Mouse (Mus musculus): ENCODE measurements around the gene Taok3.

Taok3 gene

DNA sequence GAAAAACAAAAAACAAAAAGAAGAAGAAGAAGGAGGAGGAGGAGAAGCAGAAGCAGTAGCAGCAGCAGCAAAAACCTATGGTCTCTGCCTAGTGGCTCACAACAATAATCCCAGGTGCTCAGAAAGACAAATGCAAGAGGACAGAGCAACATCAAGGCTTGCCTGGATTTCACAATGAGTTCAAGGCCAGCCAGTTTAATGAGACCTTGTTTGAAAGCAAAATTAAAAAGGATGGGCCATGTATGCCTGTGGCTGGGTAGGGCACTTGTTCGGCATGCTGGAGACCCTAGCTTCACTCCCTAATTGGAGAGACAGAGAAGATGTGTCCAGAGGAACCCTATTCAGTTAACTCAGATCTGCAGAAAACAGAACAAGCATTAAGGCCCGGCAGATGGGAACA, 2.7 kb upstream of the Taok3 start:
- no peak for DNase-seq (ENCODE audit: extremely low spot score, low read depth, low spot score)

DNA sequence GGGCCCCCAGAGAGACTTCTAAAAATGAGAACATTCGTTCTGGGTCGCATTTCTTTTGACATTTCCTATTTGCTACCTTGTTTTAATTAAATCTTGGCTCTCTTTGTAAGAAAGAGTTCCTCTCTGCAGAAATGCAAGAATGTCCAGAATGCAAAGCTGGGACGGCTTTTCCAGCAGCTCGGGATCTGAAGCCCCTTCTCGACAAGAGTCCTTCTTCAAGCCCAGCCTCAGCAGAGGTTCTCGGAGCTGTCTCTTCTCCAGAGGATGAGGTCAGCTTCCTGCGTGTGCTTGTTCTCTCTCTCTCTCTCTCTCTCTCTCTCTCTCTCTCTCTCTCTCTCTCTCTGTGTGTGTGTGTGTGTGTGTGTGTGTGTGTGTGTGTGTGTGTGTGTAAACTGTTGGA, 2.2 kb upstream of the Taok3 start:
- DNase-seq (ENCODE audit: extremely low spot score, low read depth, low spot score): no peak

DNA sequence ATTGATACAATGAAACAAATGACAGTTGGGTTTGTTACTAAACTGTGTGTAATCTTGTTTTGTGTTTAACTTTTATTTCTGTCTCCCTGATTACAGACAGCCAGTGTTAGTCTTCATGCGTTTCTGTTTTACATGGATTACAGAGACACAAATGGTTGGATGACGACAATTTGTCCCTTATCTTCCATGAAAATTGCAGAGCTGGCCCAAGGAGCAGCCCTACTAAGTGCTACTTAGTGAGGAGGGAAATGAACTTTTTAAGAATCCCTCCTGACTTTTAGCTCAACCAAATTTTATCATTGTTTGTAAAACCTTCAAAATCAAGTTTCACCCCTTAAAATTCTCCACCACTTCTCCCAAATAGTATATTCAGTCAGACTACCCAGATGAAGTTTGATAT, 1.7 kb upstream of the Taok3 start:
- DNase-seq (ENCODE audit: extremely low spot score, low read depth, low spot score): no peak

DNA sequence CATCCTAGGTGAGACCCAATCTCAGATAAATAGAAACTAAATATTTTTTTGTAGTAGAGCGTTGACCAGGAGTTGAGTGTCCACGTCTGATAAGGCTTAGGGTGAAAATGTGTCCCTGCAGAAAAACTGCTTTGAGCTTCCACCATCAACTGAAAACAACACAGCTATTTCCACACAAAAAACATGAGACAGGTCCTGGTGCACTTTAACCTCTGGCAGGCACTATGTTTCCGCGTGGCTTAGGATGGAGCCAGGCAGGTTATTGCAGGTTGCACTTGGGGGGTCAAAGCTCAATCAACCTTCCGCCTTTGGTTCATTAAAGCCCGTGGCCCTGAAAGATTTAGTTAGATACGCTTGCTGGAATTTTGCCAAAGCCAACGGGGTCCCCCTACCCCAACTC, 1.1 kb upstream of the Taok3 start:
- no peak for DNase-seq (ENCODE audit: extremely low spot score, low read depth, low spot score)

DNA sequence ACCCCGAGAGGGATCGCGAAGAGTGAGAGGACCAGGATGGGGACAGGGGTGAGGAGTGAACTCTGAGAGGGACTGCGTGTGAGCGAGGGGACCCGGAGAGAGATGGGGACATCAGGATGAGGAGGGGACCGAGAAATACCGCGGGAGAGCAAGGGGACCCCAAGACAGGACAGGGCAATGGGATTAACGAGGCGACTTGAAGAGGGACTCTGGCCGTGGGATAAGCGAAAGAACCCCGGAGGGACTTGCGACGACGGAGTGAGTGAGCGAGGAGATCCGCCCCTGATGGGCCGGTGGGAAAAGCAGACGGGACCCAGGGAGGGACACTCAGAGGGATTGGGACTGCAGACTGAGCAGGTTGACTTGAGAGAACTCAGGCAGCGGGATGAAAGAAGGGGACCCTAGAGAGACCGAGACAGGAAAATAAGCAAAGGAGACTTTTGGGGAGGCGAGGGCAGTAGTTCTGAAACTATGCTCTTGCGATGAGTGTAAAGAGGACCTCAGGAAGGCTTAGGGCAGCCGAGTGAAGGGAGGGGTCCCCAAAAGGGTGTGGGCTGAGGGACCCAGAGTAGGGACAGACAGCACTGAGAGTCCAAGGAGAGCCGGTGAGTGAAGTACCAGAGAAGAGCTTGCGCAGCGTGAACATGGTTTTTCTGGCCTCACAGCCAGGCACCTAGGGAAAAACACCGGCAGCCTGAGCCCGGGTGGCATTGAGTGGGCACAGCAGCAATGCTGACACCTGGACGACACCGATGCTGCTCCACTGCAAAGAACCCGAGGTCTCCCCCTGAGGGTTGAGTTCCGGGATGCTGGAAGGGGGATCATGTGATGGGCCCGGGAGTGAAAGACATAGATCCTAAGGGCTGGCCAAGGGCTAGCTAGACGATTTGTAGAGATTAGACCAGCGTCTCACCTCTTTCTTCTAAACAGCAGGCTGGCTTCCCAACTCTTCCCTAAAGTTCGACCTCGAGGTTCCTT, 849 bp downstream of the Taok3 start:
- no peak for DNase-seq (ENCODE audit: extremely low spot score, low read depth, low spot score)

DNA sequence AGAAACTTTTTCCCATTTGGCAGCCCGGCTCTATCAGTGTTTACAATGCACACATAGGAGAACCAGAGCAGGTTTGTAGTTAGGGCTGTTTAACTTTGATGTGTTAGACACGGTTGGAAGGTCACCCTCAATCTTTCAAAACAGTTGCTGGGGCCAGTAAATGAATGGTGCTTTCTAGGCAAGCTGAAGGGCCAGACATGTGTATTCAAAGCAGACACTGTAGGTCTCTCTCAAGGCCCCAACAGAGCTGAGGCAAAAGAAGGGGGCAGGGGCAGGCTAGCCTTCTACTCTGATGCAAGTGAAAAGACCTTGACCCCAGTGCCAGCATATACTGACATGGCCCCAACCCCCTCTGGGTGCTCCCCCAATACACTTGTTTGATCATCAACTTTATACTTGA, 1.7 kb downstream of the Taok3 start:
- DNase-seq (ENCODE audit: extremely low spot score, low read depth, low spot score): no peak

DNA sequence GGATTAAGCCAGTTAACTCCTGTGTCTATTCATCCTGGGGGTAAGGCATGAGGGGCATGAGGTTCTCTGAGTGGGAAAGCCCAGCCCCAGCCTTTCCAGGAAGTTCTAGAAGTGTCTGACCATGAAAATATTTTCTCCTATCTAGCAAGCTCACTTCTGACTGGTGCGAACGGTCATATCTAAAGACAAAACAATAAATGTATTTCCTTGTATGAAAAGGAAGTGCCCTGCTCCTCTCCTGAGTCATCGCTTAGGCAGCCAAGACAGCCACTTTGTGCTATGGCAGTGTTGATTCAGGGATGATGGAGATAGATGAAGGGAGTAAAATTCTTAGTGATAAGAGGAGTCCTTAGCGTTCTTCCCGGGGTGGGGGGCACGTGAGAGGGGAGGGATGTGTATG, 3.2 kb downstream of the Taok3 start:
- no peak for DNase-seq (ENCODE audit: extremely low spot score, low read depth, low spot score)

DNA sequence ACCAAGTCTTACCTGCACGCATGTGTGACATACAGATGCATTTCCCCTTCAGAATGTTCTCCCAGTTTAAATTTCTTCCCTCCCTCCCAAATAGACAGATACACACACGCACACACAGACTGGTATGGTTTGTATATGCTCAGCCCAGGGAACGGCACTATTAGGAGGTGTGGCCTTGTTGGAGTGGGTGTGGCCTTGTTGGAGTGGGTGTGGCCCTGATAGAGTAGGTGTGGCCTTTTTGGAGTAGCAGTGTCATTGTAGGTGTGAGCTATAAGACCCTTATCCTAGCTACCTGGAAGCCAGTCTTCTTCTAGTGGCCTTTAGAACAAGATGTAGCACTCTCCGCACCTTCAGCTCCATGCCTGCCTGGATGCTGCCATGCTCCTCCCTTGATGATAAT, 3.9 kb downstream of the Taok3 start:
- DNase-seq (ENCODE audit: extremely low spot score, low read depth, low spot score): no peak

DNA sequence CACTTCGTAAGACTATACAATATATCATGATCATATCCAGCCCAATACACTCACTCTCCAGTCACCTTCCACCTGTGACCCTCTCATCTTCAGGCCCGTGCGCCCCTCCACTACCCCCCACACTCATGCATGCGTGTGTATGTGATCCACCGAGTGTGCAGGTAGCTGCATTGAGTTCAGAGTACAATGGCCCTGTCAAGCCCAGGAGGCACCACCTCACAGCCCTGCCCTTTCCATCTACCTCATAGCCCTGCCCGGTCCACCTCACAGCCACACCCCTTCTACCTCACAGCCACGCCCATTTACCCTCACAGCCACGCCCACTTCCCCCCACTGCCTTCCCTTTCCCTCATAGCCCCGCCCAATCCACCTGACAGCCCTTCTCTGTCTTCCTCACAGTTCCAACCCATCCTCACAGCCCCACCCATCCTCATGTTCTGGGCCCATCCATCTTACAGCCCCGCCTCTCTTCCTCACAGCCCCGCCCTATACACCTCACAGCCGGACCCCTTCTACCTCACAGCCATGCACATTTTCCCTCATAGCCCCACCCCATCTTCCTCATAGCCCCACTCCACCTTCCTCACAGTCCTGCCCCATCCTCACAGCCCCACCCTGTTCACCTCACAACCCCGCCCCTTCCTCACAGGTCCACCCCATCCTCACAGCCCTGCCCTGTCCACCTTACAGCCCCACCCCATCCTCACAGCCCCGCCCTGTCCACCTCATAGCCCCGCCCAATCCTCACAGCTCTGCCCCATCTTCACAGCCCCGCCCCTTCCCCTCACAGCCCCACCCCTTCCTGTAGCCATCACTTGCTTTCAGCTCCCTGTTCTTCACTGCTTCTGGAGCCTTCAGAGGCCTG, 5.8 kb downstream of the Taok3 start:
- no peak for DNase-seq (ENCODE audit: extremely low spot score, low read depth, low spot score)

DNA sequence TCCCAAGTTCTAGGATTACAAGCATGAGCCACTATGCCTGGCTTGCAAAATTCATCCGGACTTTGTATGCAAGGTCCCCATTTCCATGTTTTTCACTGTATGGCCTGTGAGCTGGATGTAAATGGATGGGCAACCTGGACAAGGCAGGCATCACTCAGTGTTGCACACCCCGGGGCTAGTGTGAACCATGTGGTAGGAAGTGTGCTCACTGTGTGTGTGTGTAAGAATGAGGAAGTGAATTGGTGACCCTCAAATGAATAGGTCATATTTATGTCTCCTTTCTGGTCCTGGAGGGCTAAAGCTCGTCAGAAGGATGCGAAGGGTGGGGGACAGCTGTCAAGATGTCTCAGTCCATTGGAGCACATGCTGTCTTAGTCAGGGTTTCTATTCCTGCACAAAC, 7.1 kb downstream of the Taok3 start:
- no peak for DNase-seq (ENCODE audit: extremely low spot score, low read depth, low spot score)

DNA sequence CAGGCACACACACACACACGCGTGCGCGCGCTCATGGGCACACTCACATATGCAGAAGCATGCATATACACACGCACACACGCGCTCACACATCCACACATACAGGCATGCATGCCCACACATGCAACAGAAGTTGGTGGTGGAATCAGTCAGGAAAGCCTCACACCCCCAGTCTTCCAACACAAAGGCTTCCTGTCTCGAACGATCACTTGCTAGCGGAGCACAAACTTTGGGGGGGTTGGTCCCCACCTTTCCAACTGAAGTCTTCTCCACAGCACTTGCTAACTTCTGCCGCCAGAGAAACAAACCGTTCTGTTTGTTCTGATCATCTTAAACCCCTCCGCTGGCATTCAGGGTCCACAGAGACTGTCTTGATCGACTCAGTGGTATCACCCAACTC, 10.8 kb downstream of the Taok3 start:
- DNase-seq (ENCODE audit: extremely low spot score, low read depth, low spot score): no peak

DNA sequence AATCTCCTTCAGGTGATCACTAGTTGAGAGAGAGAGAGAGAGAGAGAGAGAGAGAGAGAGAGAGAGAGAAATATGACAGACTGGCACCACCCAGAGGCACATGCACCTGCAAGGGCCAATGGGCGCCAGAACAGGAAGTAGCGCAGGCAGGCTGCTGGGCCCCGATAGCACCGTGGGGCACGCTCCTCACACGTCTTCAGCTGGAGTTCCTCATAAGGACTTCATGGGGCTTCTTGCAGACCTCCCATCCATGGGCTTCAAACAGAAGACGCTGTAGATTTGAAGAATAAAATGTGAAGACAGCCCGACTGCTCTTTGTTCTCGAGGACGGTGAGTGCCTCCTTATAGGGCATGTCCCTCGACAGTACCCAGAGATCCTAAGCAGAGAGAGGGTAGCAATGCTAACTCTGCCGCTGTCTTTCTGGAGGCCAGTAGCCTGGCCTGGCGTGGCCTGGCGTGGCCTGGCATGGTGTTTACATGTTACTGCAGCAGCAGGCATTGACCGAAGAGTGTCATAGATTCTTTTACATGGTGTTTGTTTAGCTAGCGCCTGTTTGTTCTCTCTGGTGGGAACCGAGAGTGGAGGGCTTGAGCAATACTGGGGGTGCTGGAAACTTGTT, 13.6 kb downstream of the Taok3 start:
- DNase-seq (ENCODE audit: extremely low spot score, low read depth, low spot score): no peak

DNA sequence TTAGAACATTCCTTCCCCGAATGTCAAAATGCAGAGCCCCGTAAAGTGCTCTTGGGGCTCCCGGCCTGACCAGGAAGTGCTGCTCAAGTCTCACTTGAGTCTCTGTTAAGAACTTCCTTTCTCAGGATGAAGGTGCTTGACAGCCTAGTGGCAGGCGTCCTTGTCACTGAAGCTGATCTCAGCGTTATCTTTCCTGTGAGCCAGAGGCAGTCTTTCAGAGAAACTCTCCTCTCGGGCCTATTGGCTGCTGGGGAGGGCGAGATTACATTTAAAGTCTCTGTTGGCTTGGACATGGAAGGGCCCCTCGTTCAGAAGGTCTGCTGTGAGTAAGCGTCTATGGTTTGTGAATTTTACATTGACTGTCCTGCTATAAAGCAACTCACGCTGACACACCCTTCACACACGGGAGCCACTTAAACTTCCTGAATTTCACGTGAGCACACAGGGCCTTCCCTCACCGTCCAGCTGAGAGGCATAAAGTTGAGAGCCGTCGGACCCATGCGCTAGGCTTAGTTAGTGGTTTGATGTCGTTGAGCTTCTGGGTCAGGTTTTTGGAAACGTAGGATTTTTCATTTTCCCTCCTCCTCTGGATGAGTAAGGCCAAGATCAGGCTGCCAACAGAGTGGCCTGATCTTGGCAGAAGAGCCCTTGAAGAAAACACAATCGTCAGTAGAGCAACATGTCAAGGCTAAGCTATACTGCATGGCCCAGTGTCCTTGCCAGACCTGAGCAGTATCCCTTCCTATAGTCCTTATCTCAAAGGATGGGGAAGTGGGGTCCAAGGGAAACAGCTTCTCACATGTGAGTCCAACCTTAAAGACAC, 14.3 kb downstream of the Taok3 start:
- no peak for DNase-seq (ENCODE audit: extremely low spot score, low read depth, low spot score)

DNA sequence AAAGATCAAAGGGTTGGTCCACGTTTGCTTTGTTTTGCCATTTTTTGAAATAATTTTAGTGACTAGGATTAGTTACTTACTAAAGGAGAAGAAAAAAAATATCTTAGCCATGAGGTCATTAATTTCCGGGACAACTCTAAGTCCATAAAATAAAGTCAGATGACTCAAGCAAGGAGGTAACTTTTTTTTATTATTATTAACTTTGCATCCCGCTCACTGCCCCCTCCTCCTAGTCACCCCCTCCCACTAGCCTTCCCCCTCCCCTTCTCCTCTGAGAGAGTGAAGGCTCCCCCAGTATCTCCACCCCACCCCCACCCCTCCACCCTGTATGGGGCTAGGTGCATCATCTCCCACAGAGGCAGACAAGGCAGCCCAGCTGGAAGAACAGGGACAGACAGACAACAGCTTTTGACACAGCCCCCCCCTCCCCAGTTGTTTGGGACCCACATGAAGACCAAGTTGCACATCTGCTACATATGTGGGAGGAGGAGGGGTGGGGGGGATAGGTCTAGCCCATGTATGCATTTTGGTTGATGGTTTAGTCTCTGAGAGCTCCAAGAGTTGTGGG, 15.0 kb downstream of the Taok3 start:
- DNase-seq (ENCODE audit: extremely low spot score, low read depth, low spot score): no peak

DNA sequence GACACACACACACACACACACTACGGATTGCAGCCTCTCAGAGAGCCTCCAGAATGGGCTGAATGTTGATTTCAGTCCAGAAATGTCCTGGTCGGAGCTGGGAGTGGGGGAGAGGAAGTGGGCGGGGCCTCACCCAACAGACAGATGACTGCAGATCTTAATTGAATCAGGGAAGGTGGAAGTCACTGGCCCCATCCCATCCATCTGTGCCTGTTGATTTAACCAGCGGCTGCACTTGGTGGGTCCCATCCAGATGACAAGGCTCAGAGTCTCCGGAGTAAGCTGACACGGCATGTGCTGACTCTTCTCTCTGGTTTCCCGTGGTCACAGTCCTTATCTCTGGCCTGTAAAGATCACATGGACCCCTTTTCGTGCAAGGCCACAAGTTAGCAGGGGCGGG, 15.9 kb downstream of the Taok3 start:
- DNase-seq (ENCODE audit: extremely low spot score, low read depth, low spot score): no peak

DNA sequence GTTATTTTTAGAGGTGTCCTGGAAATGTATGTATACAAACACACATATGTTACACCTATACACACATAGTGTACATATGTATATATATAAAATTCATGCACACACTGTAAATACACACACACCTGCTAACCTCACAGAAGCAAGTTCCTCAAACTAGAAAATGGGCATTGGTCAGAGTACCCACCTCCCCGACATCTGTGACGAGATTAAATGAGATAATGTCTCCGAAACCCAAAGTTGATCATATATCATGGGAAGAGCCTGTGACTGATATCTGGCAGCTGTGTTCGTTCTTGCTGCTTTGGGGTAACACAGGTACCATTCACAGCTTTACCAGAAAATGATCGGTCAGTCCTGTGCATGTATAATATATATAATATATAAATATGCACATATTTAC, 16.6 kb downstream of the Taok3 start:
- no peak for DNase-seq (ENCODE audit: extremely low spot score, low read depth, low spot score)

DNA sequence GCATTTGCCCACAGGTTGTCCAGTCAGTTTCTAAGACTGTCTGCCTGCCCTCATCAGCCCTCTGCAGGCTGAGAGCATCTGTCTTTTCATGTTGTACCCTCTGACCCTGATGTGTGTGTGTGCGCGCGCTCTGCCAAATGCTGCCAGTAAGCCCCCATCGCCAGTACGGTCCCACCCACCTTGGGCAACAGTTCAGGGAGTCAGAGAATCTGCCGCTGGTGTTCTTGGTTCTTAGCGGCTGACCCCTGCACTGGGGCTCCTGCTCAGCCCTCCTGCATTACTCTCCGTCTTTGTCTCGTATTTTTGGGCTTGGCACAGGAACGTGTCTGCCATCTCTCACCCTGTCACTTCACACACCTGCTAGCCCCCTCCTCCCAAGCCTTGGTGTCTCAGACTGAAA, 17.1 kb downstream of the Taok3 start:
- DNase-seq (ENCODE audit: extremely low spot score, low read depth, low spot score): no peak

DNA sequence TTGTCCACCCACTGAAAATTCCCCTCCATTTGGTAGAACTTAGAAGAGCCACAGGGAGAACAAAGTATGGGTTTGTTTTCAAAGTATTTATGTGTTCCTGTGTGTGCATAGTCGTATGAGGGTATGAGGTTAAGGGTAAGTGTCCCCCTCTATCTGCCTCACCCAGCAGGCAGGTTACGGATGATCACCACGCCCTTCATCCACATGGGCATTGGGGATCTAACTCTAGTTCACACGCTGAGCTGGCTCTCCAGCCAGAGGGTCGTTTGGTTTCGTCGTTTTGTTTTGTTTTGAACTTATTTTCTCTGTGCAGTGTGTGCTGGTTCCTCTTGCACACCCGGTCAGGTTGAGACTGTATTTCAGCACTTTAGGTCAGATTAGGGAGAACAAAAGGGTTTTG, 17.7 kb downstream of the Taok3 start:
- no peak for DNase-seq (ENCODE audit: extremely low spot score, low read depth, low spot score)

DNA sequence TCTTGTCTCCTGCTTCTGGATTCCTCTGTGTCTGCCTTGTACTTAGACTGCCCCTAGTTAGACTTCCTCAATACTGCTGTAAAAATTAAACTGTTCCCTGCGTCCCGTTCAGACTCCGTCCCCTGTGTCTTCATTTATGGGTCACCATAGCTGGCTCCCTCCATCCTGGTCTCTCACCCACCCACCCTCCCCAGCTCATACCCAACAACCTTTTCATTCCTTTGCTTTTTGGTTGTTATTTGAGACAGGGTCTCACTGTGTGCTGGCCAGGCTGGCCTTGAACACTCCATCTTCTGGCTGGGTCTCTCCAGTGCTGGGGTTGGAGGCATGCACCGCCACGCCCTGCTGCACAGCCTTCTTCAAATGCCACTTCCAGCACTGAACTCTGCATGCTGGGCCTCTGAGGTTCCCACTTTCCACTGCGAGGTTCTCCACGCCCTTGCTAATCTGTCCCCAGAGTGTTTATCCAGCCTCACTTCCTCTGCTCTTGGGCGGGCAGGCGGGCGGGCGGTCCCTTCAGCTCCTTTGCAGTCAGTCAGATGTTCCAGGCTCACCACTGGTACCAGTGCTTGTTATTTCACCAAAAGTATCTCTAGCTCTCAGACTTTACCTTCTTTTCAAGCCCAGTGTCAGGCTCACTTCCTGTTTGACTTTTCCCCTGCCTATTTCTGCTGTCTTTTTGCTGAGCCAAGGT, 18.5 kb downstream of the Taok3 start:
- DNase-seq (ENCODE audit: extremely low spot score, low read depth, low spot score): no peak

DNA sequence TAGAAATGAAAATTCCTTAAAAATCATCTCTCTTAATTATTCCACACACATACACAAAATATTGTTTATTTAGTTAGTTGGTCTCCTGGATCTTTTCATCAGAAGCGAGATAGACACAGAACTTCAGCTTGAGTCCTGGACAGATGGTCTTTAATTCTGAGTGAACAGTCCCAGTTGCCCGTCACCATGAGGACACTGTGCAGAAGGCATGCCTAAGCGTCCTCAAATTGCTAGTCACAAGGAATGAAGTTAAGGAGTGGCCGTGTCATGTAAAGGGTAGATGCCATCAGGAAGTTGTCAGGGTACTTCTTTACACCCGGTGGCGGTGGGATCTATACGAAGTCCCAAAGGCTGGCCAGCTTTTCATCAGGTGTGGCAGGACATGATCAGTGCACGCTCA, 19.9 kb downstream of the Taok3 start:
- no peak for DNase-seq (ENCODE audit: extremely low spot score, low read depth, low spot score)
